Mouse (Mus musculus) CH12.LX (cell line): ENCODE data around the gene A730049H05Rik. TPM values are rescaled to one million over a fixed set of nuclear protein-coding genes. Genes with fewer than 3 reads are reported as not detected.

ENCODE experiments used
- DNase-seq: peaks from one replicate; pipeline ENCODE4 v3.0.0-alpha.2; 2013; ENCODE audit errors: extremely low read depth
- H3K27ac ChIP-seq: 2 replicates; pipeline ENCODE4 v1.5.1; 2012; ENCODE audit warnings: low read depth, mild to moderate bottlenecking, control low read depth, moderate library complexity; ENCODE audit not compliant: insufficient read depth
- H3K27me3 ChIP-seq: replicated peaks from 2 replicates; pipeline ENCODE3; 2012; ENCODE audit warnings: inconsistent platforms
- H3K36me3 ChIP-seq, 2 experiments: replicated peaks in 1 of 2; 2 replicates each; pipeline versions ENCODE3 to v1.6.1; 2012; ENCODE audit warnings: inconsistent platforms in 1 of 2, low read length in 1 of 2, mild to moderate bottlenecking in 1 of 2, mixed read lengths in 1 of 2, moderate library complexity in 1 of 2; ENCODE audit not compliant: control insufficient read depth in 1 of 2, insufficient read depth in 1 of 2
- H3K4me1 ChIP-seq, 2 experiments: 2 replicates each; pipeline ENCODE4 v1.6.1; 2012; ENCODE audit warnings: inconsistent platforms in 1 of 2, moderate library complexity in 1 of 2; ENCODE audit not compliant: insufficient read depth in 2 of 2, control insufficient read depth in 1 of 2
- H3K4me2 ChIP-seq: 2 replicates; pipeline ENCODE4 v1.6.1; 2012; ENCODE audit warnings: low read depth, mild to moderate bottlenecking, control low read depth; ENCODE audit not compliant: poor library complexity, insufficient read depth, severe bottlenecking
- H3K4me3 ChIP-seq, 3 experiments: fragments of 150-350 bp in 1 of 3; sonication (generic) in 1 of 3; replicated peaks in 1 of 3; 2 replicates each; pipeline versions ENCODE3 to v1.5.1; 2011 to 2012; ENCODE audit warnings: low read depth in 2 of 3, low read length in 2 of 3, mild to moderate bottlenecking in 2 of 3, moderate library complexity in 2 of 3, control low read depth in 1 of 3, improper control_type of control experiment in 1 of 3, inconsistent platforms in 1 of 3, mixed read lengths in 1 of 3; ENCODE audit not compliant: poor library complexity in 1 of 3
- H3K79me2 ChIP-seq: replicated peaks from 2 replicates; pipeline ENCODE4 v1.6.1; 2012; ENCODE audit warnings: mild to moderate bottlenecking, moderate library complexity; ENCODE audit not compliant: control insufficient read depth, poor library complexity, insufficient read depth, severe bottlenecking; ENCODE audit errors: extremely low read depth
- H3K9ac ChIP-seq: 2 replicates; pipeline ENCODE4 v1.6.1; 2012; ENCODE audit warnings: low read depth, mild to moderate bottlenecking, control low read depth, moderate library complexity; ENCODE audit not compliant: insufficient read depth
- H3K9me3 ChIP-seq: replicated peaks from 2 replicates; pipeline ENCODE3; 2012; ENCODE audit warnings: low read length, inconsistent platforms, mixed read lengths
- CHD1 ChIP-seq: IDR thresholded peaks from 2 replicates; pipeline ENCODE4 v1.6.1; 2012; ENCODE audit warnings: low read depth, low read length, improper control_type of control experiment, inconsistent platforms
- CHD2 ChIP-seq: IDR thresholded peaks from 2 replicates; pipeline ENCODE4 v1.6.1; 2011; ENCODE audit warnings: low read length, improper control_type of control experiment
- E2F4 ChIP-seq: IDR thresholded peaks from 2 replicates; pipeline ENCODE4 v1.6.1; 2011; ENCODE audit warnings: low read depth, low read length, improper control_type of control experiment; ENCODE audit not compliant: insufficient replicate concordance
- ELF1 ChIP-seq: IDR thresholded peaks from 2 replicates; pipeline ENCODE4 v1.6.1; 2014; ENCODE audit warnings: low read depth, mild to moderate bottlenecking, inconsistent platforms, low read length, improper control_type of control experiment
- EP300 ChIP-seq: IDR thresholded peaks from 2 replicates; pipeline ENCODE4 v1.6.1; 2011; ENCODE audit warnings: low read length, improper control_type of control experiment
- ETS1 ChIP-seq: conservative IDR thresholded peaks from 2 replicates; pipeline ENCODE4 v1.6.1; 2012; ENCODE audit warnings: low read depth, mild to moderate bottlenecking, inconsistent platforms, low read length, improper control_type of control experiment, moderate library complexity
- GABPA ChIP-seq: IDR thresholded peaks from 2 replicates; pipeline ENCODE4 v1.6.1; 2012; ENCODE audit warnings: low read depth, low read length, improper control_type of control experiment, inconsistent platforms; ENCODE audit not compliant: insufficient replicate concordance
- JUN ChIP-seq: IDR thresholded peaks from 2 replicates; pipeline ENCODE4 v1.6.1; 2011; ENCODE audit warnings: low read depth, mild to moderate bottlenecking, low read length, improper control_type of control experiment, moderate library complexity; ENCODE audit not compliant: insufficient read depth
- MAFK ChIP-seq: IDR thresholded peaks from 2 replicates; pipeline ENCODE4 v1.6.1; 2011; ENCODE audit warnings: low read length, improper control_type of control experiment; ENCODE audit not compliant: insufficient replicate concordance
- MAX ChIP-seq: IDR thresholded peaks from 2 replicates; pipeline ENCODE4 v1.6.1; 2011; ENCODE audit warnings: low read length, improper control_type of control experiment
- MAZ ChIP-seq: IDR thresholded peaks from 2 replicates; pipeline ENCODE4 v1.6.1; 2012; ENCODE audit warnings: low read depth, mild to moderate bottlenecking, inconsistent platforms, low read length, improper control_type of control experiment, moderate library complexity
- MXI1 ChIP-seq: IDR thresholded peaks from 2 replicates; pipeline ENCODE4 v1.6.1; 2011; ENCODE audit warnings: mild to moderate bottlenecking, low read depth, low read length, improper control_type of control experiment
- NELFE ChIP-seq: IDR thresholded peaks from 2 replicates; pipeline ENCODE4 v1.6.1; 2011; ENCODE audit warnings: low read depth, low read length, improper control_type of control experiment
- PAX5 ChIP-seq: IDR thresholded peaks from 2 replicates; pipeline ENCODE4 v1.6.1; 2012; ENCODE audit warnings: low read length, inconsistent platforms, mixed read lengths
- POLR2A ChIP-seq: IDR thresholded peaks from 2 replicates; pipeline ENCODE4 v1.6.1; 2011; ENCODE audit warnings: low read depth, mild to moderate bottlenecking, improper control_type of control experiment, low read length
- POLR2AphosphoS2 ChIP-seq: IDR thresholded peaks from 2 replicates; pipeline ENCODE4 v1.6.1; 2011; ENCODE audit warnings: low read depth, low read length, improper control_type of control experiment
- SIN3A ChIP-seq: IDR thresholded peaks from 2 replicates; pipeline ENCODE4 v1.6.1; 2012; ENCODE audit warnings: low read length, improper control_type of control experiment, inconsistent platforms
- SMC3 ChIP-seq: IDR thresholded peaks from 2 replicates; pipeline ENCODE4 v1.6.1; 2011; ENCODE audit warnings: low read depth, low read length, improper control_type of control experiment
- TBP ChIP-seq: conservative IDR thresholded peaks from 2 replicates; pipeline ENCODE4 v1.6.1; 2011; ENCODE audit warnings: low read depth, low read length, improper control_type of control experiment
- TCF12 ChIP-seq: IDR thresholded peaks from 2 replicates; pipeline ENCODE4 v1.6.1; 2014; ENCODE audit warnings: low read depth, mild to moderate bottlenecking, inconsistent platforms, low read length, improper control_type of control experiment
- UBTF ChIP-seq: IDR thresholded peaks from 2 replicates; pipeline ENCODE4 v1.6.1; 2012; ENCODE audit warnings: low read depth, mild to moderate bottlenecking, inconsistent platforms, low read length, improper control_type of control experiment, moderate library complexity
- USF1 ChIP-seq: IDR thresholded peaks from 2 replicates; pipeline ENCODE4 v1.6.1; 2014; ENCODE audit warnings: low read depth, mild to moderate bottlenecking, inconsistent platforms, low read length, improper control_type of control experiment
- USF2 ChIP-seq: conservative IDR thresholded peaks from 2 replicates; pipeline ENCODE4 v1.6.1; 2011; ENCODE audit warnings: low read depth, low read length, improper control_type of control experiment
- ZC3H11A ChIP-seq: IDR thresholded peaks from 2 replicates; pipeline ENCODE4 v1.6.1; 2012; ENCODE audit warnings: low read depth, mild to moderate bottlenecking, inconsistent platforms, low read length, improper control_type of control experiment
- ZKSCAN1 ChIP-seq: IDR thresholded peaks from 2 replicates; pipeline ENCODE4 v1.6.1; 2012; ENCODE audit warnings: low read depth, inconsistent platforms, low read length, improper control_type of control experiment, borderline replicate concordance
- ZMIZ1 ChIP-seq: IDR thresholded peaks from 2 replicates; pipeline ENCODE4 v1.6.1; 2012; ENCODE audit warnings: low read depth, mild to moderate bottlenecking, inconsistent platforms, low read length, improper control_type of control experiment
- dilution Hi-C: fragments of 300-500 bp; cut with MboI; formaldehyde crosslinking; loops from 2 replicates; pipeline ENCODE4 v1.14.3; 2020; ENCODE audit warnings: low sequenced_read_pairs; ENCODE audit not compliant: extremely low pct_unique_long_range_greater_than_20kb, extremely low pct_ligation_motif_present
- in situ Hi-C: fragments of 300-500 bp; cut with MboI; formaldehyde crosslinking; loops from 3 replicates; pipeline ENCODE4 v1.14.3; 2019; ENCODE audit warnings: low sequenced_read_pairs, low pct_ligation_motif_present, low pct_unique_long_range_greater_than_20kb, mixed read lengths
- polyA plus RNA-seq: library from polyadenylated mRNA; unstranded; fragments of >175 nt; gene quantifications from 2 replicates; pipeline ENCODE4 v1.2.1, GENCODE M21; 2012; ENCODE audit warnings: low read depth; ENCODE audit not compliant: insufficient read length
- total RNA-seq, 2 experiments: library from RNA; depleted of rRNA; stranded (reverse); fragments of 300-350 nt in 1 of 2; fragments of >200 nt in 1 of 2; gene quantifications; 2 replicates each; pipeline ENCODE4 v1.2.3; 2012 to 2014

Gene A730049H05Rik
- total and polyA plus RNA-seq, 3 experiments: not detected

GRCm38 (mm10) chr6:92843474-92843873 lies 27.2 kb downstream of the A730049H05Rik start:
- in situ Hi-C loops (no loop called here), dilution Hi-C loops (no loop called here)
- H3K4me3 ChIP-seq: no peak overlapping the region
- no peaks in the 10 kb centered on the region for H3K27me3 ChIP-seq
- no peak for DNase-seq
- H3K9me3 ChIP-seq: peaks cover 59% of the 10 kb centered on the region
- TF ChIP-seq MAFK (no peak), POLR2AphosphoS2 (no peak), MXI1 (no peak), ELF1 (no peak), USF2 (no peak), JUN (no peak), USF1 (no peak)
- no peaks in the 10 kb centered on the region for H3K79me2 ChIP-seq
- H3K4me2 ChIP-seq: no peak overlapping the region
- no peak overlapping the region for H3K27ac ChIP-seq
- no peak overlapping the region for H3K9ac ChIP-seq
- H3K36me3 ChIP-seq: no peaks in the 10 kb centered on the region
- no peaks in the 10 kb centered on the region for H3K4me1 ChIP-seq

- Histone ChIP-seq H3K4me2 (no peak overlapping the region), H3K27ac (no peak overlapping the region), H3K4me3 (no peak overlapping the region), H3K79me2 (no peaks in the 10 kb centered on the region), H3K9ac (no peak overlapping the region), H3K36me3 (no peaks in the 10 kb centered on the region), H3K4me1 (no peaks in the 10 kb centered on the region), H3K27me3 (no peaks in the 10 kb centered on the region), H3K9me3 (peaks cover 56% of the 10 kb centered on the region)
- in situ Hi-C loops (no loop called here), dilution Hi-C loops (no loop called here)
- TF ChIP-seq E2F4 (no peak), MAFK (no peak), USF1 (no peak), MXI1 (no peak), CHD2 (no peak), ZKSCAN1 (no peak), TBP (no peak), MAX (no peak), NELFE (no peak), TCF12 (no peak), PAX5 (no peak)
- DNase-seq: no peak
Observed at GRCm38 (mm10) chr6:92845898-92846297, 29.6 kb downstream of the A730049H05Rik start.

GRCm38 (mm10) chr6:92846614-92847013 lies 30.3 kb downstream of the A730049H05Rik start:
- H3K9ac ChIP-seq: no peak overlapping the region
- no peaks in the 10 kb centered on the region for H3K36me3 ChIP-seq
- peaks cover 60% of the 10 kb centered on the region for H3K9me3 ChIP-seq
- H3K79me2 ChIP-seq: no peaks in the 10 kb centered on the region
- no peak overlapping the region for H3K4me3 ChIP-seq
- H3K27ac ChIP-seq: no peak overlapping the region
- H3K4me2 ChIP-seq: no peak overlapping the region
- no peaks in the 10 kb centered on the region for H3K27me3 ChIP-seq
- DNase-seq: no peak
- TF ChIP-seq MAZ: no peak
- TF ChIP-seq SMC3: no peak
- no peak for TF ChIP-seq ELF1
- TF ChIP-seq EP300: no peak
- TF ChIP-seq ZMIZ1: no peak
- no peak for TF ChIP-seq TCF12
- no peak for TF ChIP-seq MAFK
- TF ChIP-seq ETS1: no peak
- TF ChIP-seq MAX: no peak
- TF ChIP-seq PAX5: no peak
- TF ChIP-seq ZC3H11A: no peak
- TF ChIP-seq GABPA: no peak
- no peak for TF ChIP-seq JUN
- no peak for TF ChIP-seq UBTF
- TF ChIP-seq USF2: no peak
- TF ChIP-seq USF1: no peak
- TF ChIP-seq SIN3A: no peak
- TF ChIP-seq CHD1: no peak
- no peak for TF ChIP-seq POLR2A
- H3K4me1 ChIP-seq: no peaks in the 10 kb centered on the region
- in situ Hi-C loops (no loop called here), dilution Hi-C loops (no loop called here)
